Mouse (Mus musculus) embryo, embryonic 11 days (tissue): Measurements from ENCODE around the gene Tspan18.

Source experiments
- DNase-seq: peaks from one replicate; pipeline ENCODE4 v3.0.0-alpha.2; 2015

Gene Tspan18

GRCm38 (mm10) chr2:93335996-93336395 is 1.7 kb upstream of the Tspan18 start:
- DNase-seq = no peak

GRCm38 (mm10) chr2:93333241-93333816 is 976 bp downstream of the Tspan18 start:
- DNase-seq = peak; percentile 92

DNA sequence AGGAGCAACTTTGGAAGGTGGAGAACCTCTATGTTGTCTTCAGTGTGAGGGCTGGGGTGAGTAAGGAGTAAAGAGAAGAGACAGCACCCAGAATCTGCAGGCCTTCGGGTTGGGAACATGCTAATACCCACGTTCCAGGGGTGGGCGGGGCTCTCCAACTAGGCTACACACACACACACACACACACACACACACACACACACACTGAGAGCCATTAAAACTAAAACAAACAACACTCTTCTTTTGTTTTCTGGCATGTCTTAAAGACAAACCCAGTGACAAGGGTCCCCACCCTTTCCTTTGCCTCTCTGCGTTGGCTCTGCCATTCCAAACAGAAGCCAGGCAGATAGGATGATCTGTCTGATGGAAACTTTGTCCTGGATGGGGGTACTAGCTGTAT is 2.0 kb downstream of the Tspan18 start:
- no peak for DNase-seq

DNA sequence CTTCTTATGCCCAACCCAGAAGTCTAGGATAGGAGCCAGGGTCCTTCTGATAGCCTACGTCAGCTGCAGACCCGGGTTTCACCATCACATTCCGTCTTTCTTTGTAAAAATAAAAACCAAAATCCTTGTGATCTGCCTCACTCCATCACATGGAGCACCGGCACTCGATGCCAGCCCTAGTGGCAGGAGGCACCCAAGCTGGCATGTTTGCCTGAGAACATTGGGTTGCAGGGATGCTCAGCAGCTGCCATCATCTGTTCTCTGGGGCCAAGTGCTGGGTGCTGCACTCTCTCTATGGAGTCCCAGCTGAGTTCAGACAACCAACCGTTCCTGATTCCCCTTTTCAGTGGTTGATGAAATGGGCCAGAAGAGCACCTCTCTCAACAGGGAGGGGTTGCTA is 3.2 kb downstream of the Tspan18 start:
- DNase-seq = no peak

GRCm38 (mm10) chr2:93329120-93329519 is 5.2 kb downstream of the Tspan18 start:
- no peak for DNase-seq

DNA sequence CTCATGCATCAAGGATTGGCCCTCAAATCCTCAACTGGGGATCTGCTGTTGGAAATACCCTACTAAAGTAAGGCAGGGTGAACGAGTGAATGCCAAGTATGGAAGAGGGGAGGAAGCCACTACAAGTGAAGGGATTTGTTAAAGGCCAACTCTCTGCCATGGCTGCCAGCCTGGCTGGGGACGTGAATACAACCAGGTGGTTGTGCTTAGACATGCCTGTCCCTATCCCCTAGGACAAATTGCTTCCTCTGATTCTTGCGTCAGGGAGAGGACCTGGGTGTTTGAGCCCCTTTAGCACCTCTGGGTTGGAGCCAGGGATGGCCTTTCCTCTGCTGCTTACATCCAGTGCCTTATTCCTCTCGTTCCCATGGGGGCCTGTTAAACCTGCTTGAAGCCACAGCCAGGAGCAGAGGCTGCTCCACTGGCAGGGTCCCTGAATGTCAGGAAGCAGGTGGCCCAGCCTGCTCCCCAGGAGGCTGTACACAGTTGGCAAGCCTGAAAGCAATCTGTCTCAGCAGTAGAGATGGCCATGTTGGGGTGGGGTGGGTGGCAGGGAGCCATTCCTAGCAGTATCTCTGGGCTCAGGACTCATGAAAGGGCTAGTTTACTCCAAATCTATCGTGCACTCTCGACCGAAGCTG is 6.3 kb downstream of the Tspan18 start:
- DNase-seq = no peak

DNA sequence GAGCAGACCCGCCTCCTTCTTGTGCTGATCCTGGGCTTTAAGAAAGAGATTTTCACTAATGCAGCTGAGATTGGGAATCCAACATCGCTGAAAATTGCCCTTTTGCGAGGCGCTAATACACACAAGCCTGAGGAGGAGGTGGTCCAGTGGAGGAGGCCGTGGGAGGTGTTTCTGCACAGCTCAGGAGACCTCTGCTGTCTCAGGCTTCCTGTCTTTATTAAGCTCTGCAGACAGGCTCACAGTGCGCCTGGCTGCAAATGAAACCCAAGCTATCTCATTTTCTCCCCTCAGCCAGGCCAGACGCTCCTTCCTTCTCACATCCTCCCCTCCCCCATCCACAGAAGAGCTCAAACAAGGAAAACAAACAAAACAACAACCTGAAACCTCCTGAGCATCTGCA is 9.6 kb downstream of the Tspan18 start:
- DNase-seq = peak; percentile 20

- no peak for DNase-seq
Measured at GRCm38 (mm10) chr2:93321946-93322345, 12.4 kb downstream of the Tspan18 start.

- DNase-seq = no peak
Measured at GRCm38 (mm10) chr2:93320267-93320666, 14.0 kb downstream of the Tspan18 start.

DNA sequence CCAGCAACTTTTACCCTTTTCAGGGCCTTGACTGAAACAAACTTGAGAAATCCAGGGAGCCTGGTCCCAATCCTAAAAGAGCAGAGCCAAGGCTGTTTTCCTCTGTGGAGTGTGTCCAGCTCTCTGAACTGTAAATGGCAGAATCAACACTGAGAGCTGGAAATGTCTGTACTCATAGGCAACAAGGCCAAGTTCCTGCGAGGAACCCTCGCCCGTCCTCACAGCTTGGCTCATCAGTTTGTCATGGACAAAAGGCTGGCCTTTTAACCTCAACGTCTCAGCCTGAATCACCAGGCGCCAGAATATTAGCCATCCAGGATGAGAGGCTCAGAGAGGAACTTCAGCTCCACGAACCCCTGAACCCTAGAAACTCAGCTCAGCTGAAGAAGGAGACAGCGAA is 14.7 kb downstream of the Tspan18 start:
- DNase-seq = peak; percentile 25

- DNase-seq = no peak
Measured at GRCm38 (mm10) chr2:93318781-93319349, 15.4 kb downstream of the Tspan18 start.

DNA sequence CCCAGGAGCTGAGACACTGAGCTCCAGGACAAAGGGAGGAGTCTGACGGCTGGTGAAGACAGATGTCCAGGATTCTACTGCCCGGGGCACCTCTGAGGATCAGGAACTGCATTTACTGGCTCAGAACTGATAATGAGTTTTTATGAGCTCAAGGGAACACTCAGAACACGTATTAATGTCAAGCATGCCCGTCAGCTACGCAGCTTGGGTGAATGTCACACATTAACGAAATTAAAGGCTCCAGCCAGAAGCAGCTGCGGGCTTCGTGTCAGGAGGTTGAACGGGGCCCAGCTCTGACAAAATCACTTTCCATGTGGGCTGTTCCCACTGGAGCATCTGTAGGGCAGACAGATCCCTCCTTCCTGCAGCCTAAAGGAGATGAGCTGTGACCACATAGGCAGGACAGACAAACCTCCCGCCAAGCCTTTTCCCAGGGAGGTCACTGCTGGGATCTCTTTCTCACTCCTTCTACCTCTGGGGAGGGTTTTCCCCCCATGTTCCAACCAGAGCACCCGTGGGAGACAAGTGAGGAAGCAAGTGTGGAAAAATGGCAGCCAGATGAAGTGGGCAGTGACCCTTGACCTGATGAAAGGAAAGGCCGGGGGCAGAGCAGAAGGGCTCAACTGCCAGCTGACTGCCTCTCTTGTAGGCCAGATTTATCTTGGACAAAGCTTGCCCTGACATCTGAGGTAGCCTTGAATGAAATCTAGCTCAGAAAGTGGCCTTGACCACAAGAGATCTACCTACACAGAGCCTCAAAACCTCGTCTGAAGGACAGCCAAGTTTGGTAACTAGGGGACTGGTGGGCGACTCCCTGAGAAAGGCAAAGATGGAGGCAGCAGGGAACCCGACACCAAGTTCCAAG is 20.3 kb downstream of the Tspan18 start:
- peak; percentile 62 for DNase-seq

DNA sequence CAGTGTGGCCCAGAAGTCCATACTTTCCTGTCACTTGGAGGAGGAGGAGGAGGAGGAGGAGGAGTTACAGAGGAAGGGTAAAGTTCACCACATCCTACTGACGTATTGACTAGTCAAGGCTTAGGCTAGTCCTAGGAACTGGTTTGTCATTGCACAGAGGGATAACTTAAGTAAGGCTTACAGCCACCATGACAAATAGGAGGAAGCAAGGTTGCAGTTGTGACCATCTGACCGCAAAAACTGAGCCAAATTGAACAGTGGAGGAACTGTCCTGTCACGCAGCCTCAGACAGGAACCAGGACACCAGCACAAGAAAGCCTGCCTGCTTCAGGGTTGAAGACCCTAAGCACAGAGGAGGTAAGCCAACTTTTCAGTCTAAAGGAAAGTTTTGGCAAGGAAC is 21.8 kb downstream of the Tspan18 start:
- no peak for DNase-seq

GRCm38 (mm10) chr2:93309724-93310413 is 24.4 kb downstream of the Tspan18 start:
- DNase-seq = no peak

GRCm38 (mm10) chr2:93306898-93307297 is 27.4 kb downstream of the Tspan18 start:
- DNase-seq = no peak

- no peak for DNase-seq
Measured at GRCm38 (mm10) chr2:93304273-93304634, 30.1 kb downstream of the Tspan18 start.

- DNase-seq = peak; percentile 72
Measured at GRCm38 (mm10) chr2:93303585-93304272, 30.6 kb downstream of the Tspan18 start.

DNA sequence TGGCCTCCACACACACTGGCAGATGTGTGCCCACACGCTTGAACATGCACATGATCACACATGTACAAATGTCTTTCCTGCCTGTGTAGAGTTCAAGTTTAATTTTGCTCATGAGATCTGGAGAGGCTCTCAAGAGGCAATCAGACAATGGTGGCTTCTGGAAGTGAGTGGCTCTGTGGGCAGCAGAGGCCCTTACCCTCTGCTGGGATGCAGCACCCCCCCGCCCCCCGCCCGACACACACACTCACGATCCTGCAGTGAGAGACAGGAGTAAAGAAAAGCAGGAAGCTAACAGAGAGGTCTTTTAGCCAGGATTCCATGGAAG is 31.1 kb downstream of the Tspan18 start:
- DNase-seq = no peak

DNA sequence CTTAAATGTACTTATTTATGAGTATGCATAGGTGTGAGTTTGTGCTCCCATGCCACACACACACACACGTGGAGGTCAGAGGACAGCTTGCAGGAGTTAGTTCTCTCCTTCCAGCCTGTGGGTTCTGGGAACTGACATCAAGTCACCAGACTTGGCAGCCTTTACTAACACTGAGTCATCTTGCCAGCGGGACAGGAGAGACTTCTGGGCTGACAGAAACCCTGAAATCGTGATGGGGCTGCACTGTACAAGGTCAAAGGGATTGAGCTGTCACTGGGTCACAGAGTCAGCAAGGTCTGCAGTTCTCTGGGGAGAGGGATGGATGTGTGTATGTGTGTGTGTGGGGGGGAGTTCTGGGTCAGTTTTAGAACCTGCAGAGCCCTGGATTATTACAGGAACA is 36.6 kb downstream of the Tspan18 start:
- no peak for DNase-seq

GRCm38 (mm10) chr2:93291186-93291926 is 42.9 kb downstream of the Tspan18 start:
- peak; percentile 61 for DNase-seq

- peak; percentile 60 for DNase-seq
Measured at GRCm38 (mm10) chr2:93290345-93291118, 43.8 kb downstream of the Tspan18 start.
